Mouse (Mus musculus) CH12.LX (cell line): Measurements from ENCODE around the gene Wdr19. TPM values are rescaled to one million over a fixed set of nuclear protein-coding genes. Genes with fewer than 3 reads are reported as not detected.
A peak's percentile ranks its signal among the peaks of the same experiment; 100 is the strongest.

Source experiments
- DNase-seq: peaks from one replicate; pipeline ENCODE4 v3.0.0-alpha.2; 2013; ENCODE audit errors: extremely low read depth
- H3K27ac ChIP-seq: 2 replicates; pipeline ENCODE4 v1.5.1; 2012; ENCODE audit warnings: low read depth, mild to moderate bottlenecking, control low read depth, moderate library complexity; ENCODE audit not compliant: insufficient read depth
- H3K27me3 ChIP-seq: replicated peaks from 2 replicates; pipeline ENCODE3; 2012; ENCODE audit warnings: inconsistent platforms
- H3K36me3 ChIP-seq, 2 experiments: replicated peaks in 1 of 2; 2 replicates each; pipeline versions ENCODE3 to v1.6.1; 2012; ENCODE audit warnings: inconsistent platforms in 1 of 2, low read length in 1 of 2, mild to moderate bottlenecking in 1 of 2, mixed read lengths in 1 of 2, moderate library complexity in 1 of 2; ENCODE audit not compliant: control insufficient read depth in 1 of 2, insufficient read depth in 1 of 2
- H3K4me1 ChIP-seq, 2 experiments: 2 replicates each; pipeline ENCODE4 v1.6.1; 2012; ENCODE audit warnings: inconsistent platforms in 1 of 2, moderate library complexity in 1 of 2; ENCODE audit not compliant: insufficient read depth in 2 of 2, control insufficient read depth in 1 of 2
- H3K4me2 ChIP-seq: 2 replicates; pipeline ENCODE4 v1.6.1; 2012; ENCODE audit warnings: low read depth, mild to moderate bottlenecking, control low read depth; ENCODE audit not compliant: poor library complexity, insufficient read depth, severe bottlenecking
- H3K4me3 ChIP-seq, 3 experiments: fragments of 150-350 bp in 1 of 3; sonication (generic) in 1 of 3; replicated peaks in 1 of 3; 2 replicates each; pipeline versions ENCODE3 to v1.5.1; 2011 to 2012; ENCODE audit warnings: low read depth in 2 of 3, low read length in 2 of 3, mild to moderate bottlenecking in 2 of 3, moderate library complexity in 2 of 3, control low read depth in 1 of 3, improper control_type of control experiment in 1 of 3, inconsistent platforms in 1 of 3, mixed read lengths in 1 of 3; ENCODE audit not compliant: poor library complexity in 1 of 3
- H3K79me2 ChIP-seq: replicated peaks from 2 replicates; pipeline ENCODE4 v1.6.1; 2012; ENCODE audit warnings: mild to moderate bottlenecking, moderate library complexity; ENCODE audit not compliant: control insufficient read depth, poor library complexity, insufficient read depth, severe bottlenecking; ENCODE audit errors: extremely low read depth
- H3K9ac ChIP-seq: 2 replicates; pipeline ENCODE4 v1.6.1; 2012; ENCODE audit warnings: low read depth, mild to moderate bottlenecking, control low read depth, moderate library complexity; ENCODE audit not compliant: insufficient read depth
- H3K9me3 ChIP-seq: replicated peaks from 2 replicates; pipeline ENCODE3; 2012; ENCODE audit warnings: low read length, inconsistent platforms, mixed read lengths
- BHLHE40 ChIP-seq: IDR thresholded peaks from 2 replicates; pipeline ENCODE4 v1.6.1; 2011; ENCODE audit warnings: mild to moderate bottlenecking, low read depth, low read length, improper control_type of control experiment
- CHD1 ChIP-seq: IDR thresholded peaks from 2 replicates; pipeline ENCODE4 v1.6.1; 2012; ENCODE audit warnings: low read depth, low read length, improper control_type of control experiment, inconsistent platforms
- CHD2 ChIP-seq: IDR thresholded peaks from 2 replicates; pipeline ENCODE4 v1.6.1; 2011; ENCODE audit warnings: low read length, improper control_type of control experiment
- CTCF ChIP-seq, 2 experiments: IDR thresholded peaks in 1 of 2; conservative IDR thresholded peaks in 1 of 2; 2 replicates each; pipeline ENCODE4 v1.5.1; 2011 to 2012; ENCODE audit warnings: low read depth in 2 of 2, low read length in 2 of 2, improper control_type of control experiment in 1 of 2, inconsistent platforms in 1 of 2, mild to moderate bottlenecking in 1 of 2, moderate library complexity in 1 of 2
- E2F4 ChIP-seq: IDR thresholded peaks from 2 replicates; pipeline ENCODE4 v1.6.1; 2011; ENCODE audit warnings: low read depth, low read length, improper control_type of control experiment; ENCODE audit not compliant: insufficient replicate concordance
- ELF1 ChIP-seq: IDR thresholded peaks from 2 replicates; pipeline ENCODE4 v1.6.1; 2014; ENCODE audit warnings: low read depth, mild to moderate bottlenecking, inconsistent platforms, low read length, improper control_type of control experiment
- EP300 ChIP-seq: IDR thresholded peaks from 2 replicates; pipeline ENCODE4 v1.6.1; 2011; ENCODE audit warnings: low read length, improper control_type of control experiment
- ETS1 ChIP-seq: conservative IDR thresholded peaks from 2 replicates; pipeline ENCODE4 v1.6.1; 2012; ENCODE audit warnings: low read depth, mild to moderate bottlenecking, inconsistent platforms, low read length, improper control_type of control experiment, moderate library complexity
- GABPA ChIP-seq: IDR thresholded peaks from 2 replicates; pipeline ENCODE4 v1.6.1; 2012; ENCODE audit warnings: low read depth, low read length, improper control_type of control experiment, inconsistent platforms; ENCODE audit not compliant: insufficient replicate concordance
- HCFC1 ChIP-seq: IDR thresholded peaks from 2 replicates; pipeline ENCODE4 v1.6.1; 2012; ENCODE audit warnings: low read depth, mild to moderate bottlenecking, inconsistent platforms, low read length, improper control_type of control experiment
- IRF4 ChIP-seq: IDR thresholded peaks from 2 replicates; pipeline ENCODE4 v1.6.1; 2014; ENCODE audit warnings: low read depth, mild to moderate bottlenecking, inconsistent platforms, low read length, improper control_type of control experiment
- JUN ChIP-seq: IDR thresholded peaks from 2 replicates; pipeline ENCODE4 v1.6.1; 2011; ENCODE audit warnings: low read depth, mild to moderate bottlenecking, low read length, improper control_type of control experiment, moderate library complexity; ENCODE audit not compliant: insufficient read depth
- JUND ChIP-seq: conservative IDR thresholded peaks from 2 replicates; pipeline ENCODE4 v1.6.1; 2011; ENCODE audit warnings: low read depth, low read length, improper control_type of control experiment
- KAT2A ChIP-seq: IDR thresholded peaks from 2 replicates; pipeline ENCODE4 v1.6.1; 2012; ENCODE audit warnings: low read length, improper control_type of control experiment, inconsistent platforms; ENCODE audit not compliant: insufficient replicate concordance
- MAX ChIP-seq: IDR thresholded peaks from 2 replicates; pipeline ENCODE4 v1.6.1; 2011; ENCODE audit warnings: low read length, improper control_type of control experiment
- MAZ ChIP-seq: IDR thresholded peaks from 2 replicates; pipeline ENCODE4 v1.6.1; 2012; ENCODE audit warnings: low read depth, mild to moderate bottlenecking, inconsistent platforms, low read length, improper control_type of control experiment, moderate library complexity
- MEF2A ChIP-seq: IDR thresholded peaks from 2 replicates; pipeline ENCODE4 v1.6.1; 2014; ENCODE audit warnings: low read depth, mild to moderate bottlenecking, inconsistent platforms, low read length, improper control_type of control experiment, borderline replicate concordance
- MXI1 ChIP-seq: IDR thresholded peaks from 2 replicates; pipeline ENCODE4 v1.6.1; 2011; ENCODE audit warnings: mild to moderate bottlenecking, low read depth, low read length, improper control_type of control experiment
- MYC ChIP-seq: IDR thresholded peaks from 2 replicates; pipeline ENCODE4 v1.6.1; 2011; ENCODE audit warnings: low read depth, mild to moderate bottlenecking, improper control_type of control experiment, low read length
- NELFE ChIP-seq: IDR thresholded peaks from 2 replicates; pipeline ENCODE4 v1.6.1; 2011; ENCODE audit warnings: low read depth, low read length, improper control_type of control experiment
- NRF1 ChIP-seq: IDR thresholded peaks from 2 replicates; pipeline ENCODE4 v1.6.1; 2014; ENCODE audit warnings: low read depth, mild to moderate bottlenecking, inconsistent platforms, low read length, improper control_type of control experiment, moderate library complexity
- PAX5 ChIP-seq: IDR thresholded peaks from 2 replicates; pipeline ENCODE4 v1.6.1; 2012; ENCODE audit warnings: low read length, inconsistent platforms, mixed read lengths
- POLR2A ChIP-seq: IDR thresholded peaks from 2 replicates; pipeline ENCODE4 v1.6.1; 2011; ENCODE audit warnings: low read depth, mild to moderate bottlenecking, improper control_type of control experiment, low read length
- POLR2AphosphoS2 ChIP-seq: IDR thresholded peaks from 2 replicates; pipeline ENCODE4 v1.6.1; 2011; ENCODE audit warnings: low read depth, low read length, improper control_type of control experiment
- RCOR1 ChIP-seq: conservative IDR thresholded peaks from 2 replicates; pipeline ENCODE4 v1.6.1; 2012; ENCODE audit warnings: low read depth, mild to moderate bottlenecking, inconsistent platforms, low read length, improper control_type of control experiment
- TBP ChIP-seq: conservative IDR thresholded peaks from 2 replicates; pipeline ENCODE4 v1.6.1; 2011; ENCODE audit warnings: low read depth, low read length, improper control_type of control experiment
- TCF12 ChIP-seq: IDR thresholded peaks from 2 replicates; pipeline ENCODE4 v1.6.1; 2014; ENCODE audit warnings: low read depth, mild to moderate bottlenecking, inconsistent platforms, low read length, improper control_type of control experiment
- UBTF ChIP-seq: IDR thresholded peaks from 2 replicates; pipeline ENCODE4 v1.6.1; 2012; ENCODE audit warnings: low read depth, mild to moderate bottlenecking, inconsistent platforms, low read length, improper control_type of control experiment, moderate library complexity
- USF1 ChIP-seq: IDR thresholded peaks from 2 replicates; pipeline ENCODE4 v1.6.1; 2014; ENCODE audit warnings: low read depth, mild to moderate bottlenecking, inconsistent platforms, low read length, improper control_type of control experiment
- USF2 ChIP-seq: conservative IDR thresholded peaks from 2 replicates; pipeline ENCODE4 v1.6.1; 2011; ENCODE audit warnings: low read depth, low read length, improper control_type of control experiment
- ZC3H11A ChIP-seq: IDR thresholded peaks from 2 replicates; pipeline ENCODE4 v1.6.1; 2012; ENCODE audit warnings: low read depth, mild to moderate bottlenecking, inconsistent platforms, low read length, improper control_type of control experiment
- ZKSCAN1 ChIP-seq: IDR thresholded peaks from 2 replicates; pipeline ENCODE4 v1.6.1; 2012; ENCODE audit warnings: low read depth, inconsistent platforms, low read length, improper control_type of control experiment, borderline replicate concordance
- ZNF384 ChIP-seq: IDR thresholded peaks from 2 replicates; pipeline ENCODE4 v1.6.1; 2012; ENCODE audit warnings: low read depth, low read length, improper control_type of control experiment, inconsistent platforms
- dilution Hi-C: fragments of 300-500 bp; cut with MboI; formaldehyde crosslinking; loops from 2 replicates; pipeline ENCODE4 v1.14.3; 2020; ENCODE audit warnings: low sequenced_read_pairs; ENCODE audit not compliant: extremely low pct_unique_long_range_greater_than_20kb, extremely low pct_ligation_motif_present
- in situ Hi-C: fragments of 300-500 bp; cut with MboI; formaldehyde crosslinking; loops from 3 replicates; pipeline ENCODE4 v1.14.3; 2019; ENCODE audit warnings: low sequenced_read_pairs, low pct_ligation_motif_present, low pct_unique_long_range_greater_than_20kb, mixed read lengths
- polyA plus RNA-seq: library from polyadenylated mRNA; unstranded; fragments of >175 nt; gene quantifications from 2 replicates; pipeline ENCODE4 v1.2.1, GENCODE M21; 2012; ENCODE audit warnings: low read depth; ENCODE audit not compliant: insufficient read length
- total RNA-seq, 2 experiments: library from RNA; depleted of rRNA; stranded (reverse); fragments of 300-350 nt in 1 of 2; fragments of >200 nt in 1 of 2; gene quantifications; 2 replicates each; pipeline ENCODE4 v1.2.3; 2012 to 2014

Wdr19 gene
- total RNA-seq (2012; rRNA removed) (1.0 and 1.4 TPM in 2 replicates), total RNA-seq (2014; rRNA removed) (1.7 and 1.9 TPM in 2 replicates), polyA plus RNA-seq (1.2 and 1.5 TPM in 2 replicates)

DNA sequence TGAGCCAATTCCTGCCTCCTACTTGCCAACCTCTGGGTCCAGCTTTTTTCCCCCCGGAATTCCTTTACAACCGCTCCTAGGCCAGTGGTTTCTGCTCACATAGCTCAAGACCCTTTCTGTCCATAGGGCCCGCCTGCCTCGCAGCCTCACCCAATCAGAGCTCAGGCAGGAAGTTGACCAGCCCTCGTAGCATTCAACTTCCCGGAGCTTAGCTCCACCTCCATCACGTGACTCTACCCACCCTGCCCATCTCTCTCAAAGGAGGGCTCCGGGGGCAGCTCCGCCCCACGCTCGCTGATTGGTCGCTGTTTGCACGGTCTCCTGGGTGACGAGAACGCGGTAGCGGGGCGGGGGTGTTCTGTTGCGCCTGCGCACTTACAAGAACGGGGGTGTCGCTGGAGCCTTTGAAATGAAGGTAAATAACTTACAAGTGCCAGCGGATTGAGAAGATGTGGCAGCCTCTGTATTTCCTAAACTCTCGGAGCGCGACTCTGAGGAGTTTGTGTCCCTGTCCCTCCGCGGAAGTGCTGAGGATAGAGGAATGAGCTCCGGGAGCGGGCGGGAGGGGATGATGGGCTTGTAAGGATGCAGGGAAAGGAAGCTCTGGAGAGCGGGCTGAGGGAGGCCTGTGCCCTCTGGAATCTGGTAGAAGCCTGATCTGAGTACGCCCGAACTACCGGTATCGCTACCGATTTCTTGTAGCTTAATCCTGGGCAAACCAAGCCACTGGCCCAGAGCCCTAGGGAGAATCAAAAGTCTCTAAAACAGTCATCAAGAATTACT lies at the start of gene Wdr19:
TSS of gene Wdr19 (plus strand) at position 351 of the 783 bp plus-strand sequence.
- no peaks in the 10 kb centered on the region for H3K9me3 ChIP-seq
- in situ Hi-C loops, result no loop called here
- no peaks in the 10 kb centered on the region for H3K36me3 ChIP-seq
- no peak within 1 kb of the TSS for H3K27ac ChIP-seq
- TF ChIP-seq NRF1 (peak; percentile 95), USF1 (peak; percentile 100), MAZ (no peak), JUN (no peak), CHD1 (no peak), HCFC1 (peak; percentile 69), MXI1 (peak; percentile 82; the same call in 1 of the 2 replicates), ZC3H11A (no peak), GABPA (no peak), TCF12 (peak; percentile 61; the same call in 1 of the 2 replicates), UBTF (no peak), IRF4 (no peak), ELF1 (peak; percentile 92), RCOR1 (no peak), KAT2A (no peak), PAX5 (no peak), JUND (no peak), MEF2A (no peak), ZNF384 (no peak), CTCF (conservative IDR thresholded peaks at IDR 0.05 in 1 of 2, IDR thresholded peaks at IDR 0.05 in 1 of 2; ENCODE audit: low read depth in 2 of 2, low read length in 2 of 2) (no peak), TBP (peak; percentile 71), NELFE (peak; percentile 66; the same call in 1 of the 2 replicates), USF2 (peak; percentile 98), MAX (peak; percentile 97), ETS1 (no peak), CHD2 (no peak), EP300 (no peak), E2F4 (no peak), MYC (no peak), ZKSCAN1 (no peak), BHLHE40 (peak; percentile 78), POLR2A (peak; percentile 89), POLR2AphosphoS2 (no peak)
- H3K27me3 ChIP-seq, result no peaks in the 10 kb centered on the region
- DNase-seq, result peak; percentile 99
- peak within 1 kb of the TSS; percentile 97 for H3K4me2 ChIP-seq
- H3K9ac ChIP-seq, result peak within 1 kb of the TSS; percentile 89
- peak within 1 kb of the TSS; percentile 64 to 77 (median 71) for H3K4me3 ChIP-seq
- dilution Hi-C loops, result no loop called here
- peaks cover 0 to 10% of the 10 kb centered on the region in 2 experiments; a peak in 2 of 4 replicates for H3K4me1 ChIP-seq
- no peaks in the 10 kb centered on the region for H3K79me2 ChIP-seq
